Mouse (Mus musculus) hindlimb bud, embryonic 11.5 days (tissue): Measurements from ENCODE around the gene Thada.

Experiments
- DNase-seq: peaks from one replicate; pipeline ENCODE4 v3.0.0-alpha.2; 2012; ENCODE audit warnings: low read depth, low spot score; ENCODE audit errors: extremely low spot score

The Thada gene

DNA sequence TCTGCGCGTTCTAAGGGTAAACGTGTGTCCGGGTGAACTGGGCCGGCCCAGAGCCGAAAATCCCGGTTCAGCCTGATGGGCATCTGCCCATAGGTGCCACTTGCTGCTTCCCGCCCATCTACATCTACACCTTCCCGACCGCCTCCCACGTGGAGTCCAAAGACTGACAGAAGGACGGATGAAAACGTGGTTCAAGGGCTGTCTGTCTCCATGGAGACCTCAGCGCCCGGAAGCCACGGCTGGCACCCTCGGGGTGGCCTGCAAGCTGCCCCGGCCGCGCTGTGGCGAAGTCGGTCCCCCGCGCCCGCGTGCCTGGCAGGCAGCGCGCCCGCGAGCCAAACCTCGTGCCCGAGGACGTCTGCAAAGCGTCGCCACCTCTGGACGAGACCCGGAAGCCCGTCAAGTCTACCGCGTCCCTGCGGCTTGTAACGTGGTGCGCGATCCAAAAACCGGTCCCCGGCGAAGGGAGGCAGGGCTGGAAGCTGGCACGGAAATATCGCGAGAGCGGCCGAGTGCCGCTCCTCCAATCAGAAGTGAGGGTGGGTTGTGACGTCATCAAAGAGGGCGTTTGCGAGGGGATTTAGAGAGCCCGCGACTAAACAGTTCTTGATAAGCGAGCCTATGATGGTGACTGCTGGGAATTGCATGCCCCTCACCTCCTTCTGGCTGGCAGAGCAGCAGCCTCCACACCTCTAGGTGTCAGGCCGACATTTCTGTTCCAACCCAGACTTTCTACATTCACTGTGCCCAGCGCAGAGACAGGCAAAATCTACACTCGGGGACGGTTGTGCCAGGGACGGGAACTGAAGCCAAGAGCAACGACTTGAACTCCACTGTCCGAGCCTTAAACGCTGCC, at the start of gene Thada:
Gene Thada, minus strand, starts transcription at position 453 of the 856 bp plus-strand sequence.
- peak; percentile 100 for DNase-seq

DNA sequence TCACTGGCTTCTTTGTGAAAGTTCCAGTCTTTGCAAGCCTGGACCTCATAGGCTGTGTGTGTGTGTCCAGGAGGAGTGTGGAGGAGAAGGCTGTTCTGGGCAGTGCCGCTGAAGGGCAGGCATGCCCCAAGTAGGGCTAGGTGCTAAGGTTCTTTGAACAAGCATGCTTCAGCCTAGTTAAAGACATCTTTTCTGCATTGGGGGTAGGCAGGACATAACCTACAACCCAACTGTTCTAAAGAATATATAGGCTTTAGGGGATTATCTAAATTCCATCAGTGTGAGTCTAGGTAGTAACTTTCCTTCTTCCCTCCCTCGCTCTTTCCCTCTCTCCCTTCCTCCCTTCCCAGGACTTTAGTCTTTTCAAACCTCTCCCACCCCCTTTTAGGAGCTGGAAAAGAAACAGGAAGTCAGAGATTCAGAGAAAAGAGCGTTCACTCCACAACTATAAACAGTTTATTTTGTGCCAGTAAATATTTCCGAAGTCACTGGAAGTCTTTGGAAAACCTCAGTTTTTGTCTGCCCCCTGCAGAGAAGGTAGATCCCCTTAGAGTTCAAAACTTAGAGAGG, 46.6 kb upstream of the Thada start:
- no peak for DNase-seq

DNA sequence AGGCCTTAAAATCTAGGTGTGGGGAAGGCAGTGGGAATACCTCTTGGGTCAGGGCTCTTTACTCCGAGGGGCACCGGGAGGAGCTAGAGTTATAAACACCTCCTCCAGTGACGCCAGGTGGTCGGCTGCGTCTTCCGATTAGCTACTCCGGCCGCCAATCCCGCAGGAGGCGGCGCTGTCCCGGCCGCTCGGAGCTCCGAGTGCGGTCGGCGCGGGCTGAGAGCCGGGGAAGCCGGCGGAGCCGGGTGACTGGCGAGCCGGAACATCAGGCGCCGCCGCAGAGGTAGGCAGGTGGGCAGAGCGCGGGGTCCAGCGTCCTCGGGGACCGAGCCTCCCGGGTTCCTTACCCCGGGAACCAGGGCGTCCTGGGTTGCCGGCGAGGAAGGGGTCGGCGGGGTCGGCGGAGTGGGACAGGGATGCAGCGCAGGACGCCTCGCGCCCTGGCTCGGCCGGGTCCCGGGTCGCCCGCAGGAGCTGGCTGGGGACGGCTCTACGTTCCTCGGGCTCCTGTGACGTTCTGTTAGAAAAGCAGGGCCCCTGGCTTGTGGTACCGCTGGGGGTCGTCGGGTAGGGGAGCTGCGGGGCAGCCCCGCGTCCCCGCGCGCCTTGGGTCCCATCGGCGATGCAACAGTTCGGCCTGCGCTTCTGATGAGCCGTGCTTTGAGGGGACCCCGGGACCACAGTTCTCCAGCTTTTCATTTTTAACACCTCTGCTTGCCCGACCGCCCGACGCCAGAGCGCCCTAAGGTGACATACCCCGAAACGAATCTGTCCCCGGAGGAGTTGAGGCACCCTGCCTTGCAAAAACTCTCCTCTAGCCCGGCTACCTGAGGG, 45.9 kb upstream of the Thada start, which contains the start of gene Plekhh2:
Gene Plekhh2, plus strand, starts transcription at position 214 of the 834 bp plus-strand sequence.
- peak; percentile 33 for DNase-seq

DNA sequence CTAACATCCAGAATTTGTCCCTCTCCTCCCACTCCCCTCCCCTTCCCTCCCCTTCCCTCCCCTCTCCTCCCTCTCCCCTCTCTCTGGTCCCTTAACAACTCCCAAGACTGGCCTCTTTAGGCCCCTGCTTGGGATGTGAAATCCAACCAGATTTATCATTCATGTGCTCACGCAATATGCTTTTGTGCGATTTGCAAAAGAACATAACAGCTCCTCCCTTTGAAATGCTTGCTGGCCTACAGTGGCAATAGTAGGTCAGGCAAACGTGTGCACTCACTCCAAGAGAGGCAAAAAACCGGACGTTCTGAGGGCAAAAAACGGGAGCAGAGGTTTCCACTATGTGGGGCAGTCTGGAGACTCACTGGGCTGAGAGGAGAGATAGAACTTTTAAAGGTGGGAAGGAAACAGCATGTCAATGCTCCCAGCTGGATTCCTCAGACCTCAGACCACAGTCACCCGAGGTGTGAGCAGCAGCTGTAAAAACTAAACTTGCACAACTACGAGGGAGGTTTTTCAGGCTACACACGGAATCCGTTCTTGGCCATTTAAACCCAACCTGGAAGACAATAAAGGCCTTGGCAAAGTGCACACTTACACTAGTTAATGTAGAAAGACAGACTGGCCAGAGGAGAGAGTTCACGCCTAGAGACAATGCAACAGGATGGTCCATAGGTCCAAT, 45.1 kb upstream of the Thada start:
- DNase-seq, result no peak

GRCm38 (mm10) chr17:84510355-84510754, 44.4 kb upstream of the Thada start:
- DNase-seq, result no peak

- no peak for DNase-seq
Measured at GRCm38 (mm10) chr17:84509176-84509575, 43.2 kb upstream of the Thada start.

GRCm38 (mm10) chr17:84508736-84509135, 42.7 kb upstream of the Thada start:
- no peak for DNase-seq

- no peak for DNase-seq
Measured at GRCm38 (mm10) chr17:84505922-84506321, 39.9 kb upstream of the Thada start.

- no peak for DNase-seq
Measured at GRCm38 (mm10) chr17:84502341-84502740, 36.3 kb upstream of the Thada start.

DNA sequence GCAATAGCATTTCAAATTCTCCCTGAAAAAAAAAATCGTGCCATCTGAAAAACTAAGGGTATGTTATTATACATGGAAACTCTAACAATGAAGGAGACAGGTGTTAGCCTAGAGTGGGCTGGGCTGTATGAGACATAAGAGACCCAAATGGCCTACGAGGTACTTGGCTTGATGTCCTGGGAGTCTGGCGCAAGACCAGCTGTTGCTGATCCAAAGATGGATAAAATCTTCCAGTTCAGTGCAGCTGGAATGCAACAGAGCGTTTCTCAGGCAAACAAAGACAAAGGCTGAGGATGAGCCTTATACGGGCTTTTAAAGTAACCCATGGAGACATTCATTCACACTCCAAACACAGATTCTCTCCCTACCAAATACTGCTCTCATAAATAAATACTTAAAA, 32.6 kb upstream of the Thada start:
- no peak for DNase-seq

- no peak for DNase-seq
Measured at GRCm38 (mm10) chr17:84497972-84498604, 32.1 kb upstream of the Thada start.

DNA sequence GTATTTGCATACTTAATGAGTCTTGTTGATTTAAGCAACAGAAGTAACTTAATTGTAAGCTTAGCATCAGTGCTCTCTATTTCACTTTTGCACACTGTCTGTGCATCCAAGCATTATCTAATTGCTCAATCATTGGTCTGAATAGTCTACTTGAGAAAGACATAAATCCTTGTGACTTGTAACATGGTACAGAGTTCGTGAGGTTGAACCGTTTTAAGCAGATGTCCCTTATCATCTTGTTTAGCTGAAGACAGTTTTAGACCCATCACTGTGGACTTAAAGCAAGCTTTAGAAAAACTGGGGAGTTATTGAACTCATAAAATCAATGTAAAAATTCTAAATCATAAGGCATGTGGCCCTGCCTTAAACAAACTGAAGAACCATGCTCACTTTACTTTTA, 31.6 kb upstream of the Thada start:
- DNase-seq, result no peak

- DNase-seq, result no peak
Measured at GRCm38 (mm10) chr17:84497026-84497425, 31.0 kb upstream of the Thada start.

DNA sequence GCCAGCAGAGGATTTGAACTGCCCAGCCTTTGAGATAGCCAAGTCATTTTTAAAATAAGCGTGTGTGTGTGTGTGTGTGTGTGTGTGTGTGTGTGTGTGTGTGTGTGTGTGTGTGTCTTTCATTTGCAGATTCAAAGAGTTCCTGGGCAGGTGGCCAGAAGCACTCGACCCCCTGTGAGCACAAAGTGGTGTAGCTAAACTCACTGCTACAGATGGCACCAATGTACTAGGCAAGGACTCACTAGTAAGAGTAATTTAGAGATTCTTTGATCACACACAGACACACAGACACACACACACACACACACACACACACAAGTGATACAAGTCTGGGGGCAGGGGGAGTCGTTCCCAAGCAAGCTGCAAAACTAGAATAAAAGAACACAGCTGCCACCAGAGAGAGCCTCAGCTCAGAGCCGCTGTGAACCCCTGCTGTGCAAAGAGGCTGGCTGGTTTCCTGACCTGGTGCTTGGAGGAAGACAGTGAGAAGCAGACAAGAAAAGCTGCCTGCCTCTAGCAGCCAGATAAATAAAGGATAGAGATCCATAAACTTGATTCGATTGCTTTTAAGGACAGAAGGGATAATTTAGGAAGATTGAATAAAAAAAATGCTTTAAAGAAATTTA, 26.4 kb upstream of the Thada start:
- DNase-seq, result no peak

DNA sequence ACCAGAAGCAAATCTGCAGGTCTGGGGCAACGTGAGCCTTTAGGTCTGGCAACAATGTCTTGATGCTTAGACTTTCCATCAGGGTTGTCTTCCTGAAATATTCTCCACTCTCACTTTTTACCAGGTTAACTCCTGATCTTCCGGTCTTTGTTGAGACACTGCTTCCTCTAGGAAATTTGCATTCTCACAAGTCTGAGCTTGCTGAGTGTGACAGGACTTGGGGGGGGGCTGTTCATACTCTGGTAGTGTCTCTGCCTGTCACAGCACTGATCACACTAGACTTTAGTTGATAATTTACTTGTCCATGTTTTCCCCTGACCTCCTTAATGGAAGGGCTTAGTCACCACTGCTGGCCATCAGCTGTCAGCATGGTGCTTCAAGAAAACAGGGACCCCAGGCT, 21.4 kb upstream of the Thada start:
- no peak for DNase-seq

DNA sequence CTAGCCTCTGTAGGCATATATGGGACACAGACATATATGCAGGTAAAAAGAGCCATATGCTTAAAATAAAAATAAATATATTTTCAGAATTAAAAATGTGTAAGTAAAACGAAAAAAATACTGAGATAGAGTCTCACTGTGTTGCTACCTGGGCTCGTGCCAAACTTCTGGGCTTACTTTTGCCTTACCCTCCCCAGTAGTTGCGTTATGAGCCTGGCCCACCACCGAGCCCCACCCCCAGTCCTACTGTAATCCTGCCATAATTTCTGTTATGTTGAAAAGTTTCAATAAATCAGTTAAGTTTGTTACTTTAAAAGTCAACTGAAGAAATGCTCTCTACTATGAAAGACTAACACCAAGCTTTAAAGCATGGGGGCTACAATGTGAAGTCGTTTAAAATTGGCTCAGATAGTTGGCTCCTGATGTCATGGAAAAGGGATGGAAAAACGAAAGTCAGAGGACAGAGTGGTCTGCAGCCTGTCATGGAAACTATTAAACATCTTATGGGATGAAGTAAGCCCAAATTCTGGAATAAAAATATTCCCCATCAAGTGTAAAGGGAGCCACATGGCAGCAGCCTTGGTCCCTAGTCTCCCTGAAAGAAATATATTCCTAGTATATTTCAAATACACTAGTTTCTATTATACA, 17.8 kb upstream of the Thada start:
- DNase-seq, result no peak

- DNase-seq, result no peak
Measured at GRCm38 (mm10) chr17:84482831-84483230, 16.8 kb upstream of the Thada start.

GRCm38 (mm10) chr17:84480464-84481355, 14.7 kb upstream of the Thada start:
- DNase-seq, result no peak

DNA sequence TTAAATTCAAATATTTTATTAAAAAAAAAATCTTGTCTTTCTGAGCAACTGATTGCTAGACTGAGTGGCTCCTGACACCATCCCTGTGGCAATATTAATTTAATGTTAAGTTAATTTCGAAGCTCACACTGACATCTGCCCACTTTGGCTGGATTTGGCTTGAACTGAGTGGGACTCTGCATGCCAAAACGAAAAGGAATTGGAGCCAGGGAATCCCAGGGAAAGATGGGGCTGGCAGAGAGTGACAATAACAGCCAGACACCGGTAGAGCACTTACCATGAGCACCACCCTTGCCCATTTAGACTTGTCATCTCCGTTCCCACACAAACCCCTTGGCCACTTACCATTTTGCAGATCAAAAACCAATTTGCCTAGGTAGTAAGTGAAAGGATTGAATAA, 12.3 kb upstream of the Thada start:
- no peak for DNase-seq
